ENCODE assay signal across 20 mouse cellular contexts in genomic region chr12:80088143-80088542, GRCm38 (mm10). TPM values are rescaled to one million over a fixed set of nuclear protein-coding genes. Genes with fewer than 3 reads are reported as not detected.
DNase-seq lines count a peak whose midpoint lies in the region; ATAC-seq and TF ChIP-seq lines count a peak whose summit lies in the region.
"Had no signal": no experiment of that assay in that cellular context is flagged by ENCODE, and none has a peak within 500 bp of the region (broad histone marks: within the 10 kb centered on the region; RNA-seq: fewer than 3 reads in every experiment).

No protein-coding gene starts in this region.

- peak; percentile 52 for DNase-seq in liver, embryonic 13.5 days
- no peak for DNase-seq in thymus, postnatal 14 days
- no peak for DNase-seq in testis, postnatal 14 days (ENCODE audit: low spot score)
- DNase-seq: adrenal gland, postnatal 36 days; B cell, adult 2 months; cerebellum, adult 11-12 months; gastrocnemius, postnatal 14 days; lung, postnatal 4 days; midbrain, embryonic 14.5 days; retina, postnatal 1 day; thymus, postnatal 4 days had no signal

- no peak overlapping the region for H3K4me3 ChIP-seq in bone marrow, adult 2 months (replicated peaks; ENCODE audit: control insufficient read depth, low read depth, low read length)
- H3K4me3 ChIP-seq in liver, embryonic 13.5 days (replicated peaks) = no peak overlapping the region
- H3K4me3 ChIP-seq in stomach, embryonic 15.5 days (replicated peaks) = no peak overlapping the region
- H3K4me3 ChIP-seq in forebrain, embryonic 15.5 days = no peak overlapping the region
- H3K4me3 ChIP-seq: embryonic facial prominence, embryonic 12.5 days; hindbrain, embryonic 12.5 days had no signal

- ATAC-seq in erythroblast, adult 5-6 weeks (replicated peaks; ENCODE audit: low FRiP score, poor library complexity, severe bottlenecking) = peak; percentile 61
- ATAC-seq in liver, embryonic 13.5 days (ENCODE audit: low read depth) = peak; percentile 82
- peak; percentile 45; the same call in 1 of the 2 replicates for ATAC-seq in stomach, embryonic 15.5 days (ENCODE audit: insufficient read depth, low FRiP score, low read depth)
- no peak for ATAC-seq in forebrain, embryonic 15.5 days (replicated peaks)
- ATAC-seq: activated CD4-positive, CD25-positive, alpha-beta regulatory T cell, adult 4 months; Patski had no signal

- H3K4me1 ChIP-seq in bone marrow, adult 2 months (ENCODE audit: control insufficient read depth, insufficient read depth, low read length) = no peaks in the 10 kb centered on the region; the same call in 1 of the 2 replicates
- H3K4me1 ChIP-seq in liver, embryonic 13.5 days (replicated peaks) = peaks cover 87% of the 10 kb centered on the region
- peaks cover 31% of the 10 kb centered on the region for H3K4me1 ChIP-seq in stomach, embryonic 15.5 days
- H3K4me1 ChIP-seq in forebrain, embryonic 15.5 days = no peaks in the 10 kb centered on the region

- 0 out of 2 replicates have a peak overlapping the region, but pooled peaks have one; percentile 20 for H3K4me2 ChIP-seq in liver, embryonic 13.5 days
- H3K4me2 ChIP-seq in stomach, embryonic 15.5 days = no peak overlapping the region
- no peak overlapping the region for H3K4me2 ChIP-seq in forebrain, embryonic 15.5 days (replicated peaks)
- H3K4me2 ChIP-seq: embryonic facial prominence, embryonic 12.5 days; hindbrain, embryonic 12.5 days; lung, embryonic 14.5 days had no signal

- H3K9me3 ChIP-seq in liver, embryonic 13.5 days (replicated peaks) = no peaks in the 10 kb centered on the region
- H3K9me3 ChIP-seq in stomach, embryonic 15.5 days = no peaks in the 10 kb centered on the region
- no peaks in the 10 kb centered on the region for H3K9me3 ChIP-seq in forebrain, embryonic 15.5 days
- H3K9me3 ChIP-seq: embryonic facial prominence, embryonic 12.5 days; hindbrain, embryonic 12.5 days had no signal

- peak overlapping the region; percentile 54; the same call in 1 of the 2 replicates for H3K9ac ChIP-seq in liver, embryonic 13.5 days
- H3K9ac ChIP-seq in stomach, embryonic 15.5 days = no peak overlapping the region
- no peak overlapping the region for H3K9ac ChIP-seq in forebrain, embryonic 15.5 days (replicated peaks)
- H3K9ac ChIP-seq: embryonic facial prominence, embryonic 12.5 days; hindbrain, embryonic 12.5 days; lung, embryonic 14.5 days had no signal

- H3K36me3 ChIP-seq in liver, embryonic 13.5 days = no peaks in the 10 kb centered on the region
- no peaks in the 10 kb centered on the region for H3K36me3 ChIP-seq in stomach, embryonic 15.5 days
- H3K36me3 ChIP-seq in forebrain, embryonic 15.5 days = no peaks in the 10 kb centered on the region
- H3K36me3 ChIP-seq: embryonic facial prominence, embryonic 12.5 days; hindbrain, embryonic 12.5 days had no signal

- TF ChIP-seq CTCF in bone marrow, adult 2 months (IDR thresholded peaks at IDR 0.05; ENCODE audit: control insufficient read depth, insufficient read depth, low read length) = no peak

- H3K27me3 ChIP-seq in liver, embryonic 13.5 days = no peaks in the 10 kb centered on the region
- H3K27me3 ChIP-seq in stomach, embryonic 15.5 days (replicated peaks) = no peaks in the 10 kb centered on the region
- no peaks in the 10 kb centered on the region for H3K27me3 ChIP-seq in forebrain, embryonic 15.5 days
- H3K27me3 ChIP-seq: embryonic facial prominence, embryonic 12.5 days; hindbrain, embryonic 12.5 days; Patski had no signal

- H3K27ac ChIP-seq in bone marrow, adult 2 months (ENCODE audit: control insufficient read depth, insufficient read depth, low read depth, low read length, poor library complexity) = peak overlapping the region; percentile 41; the same call in 1 of the 2 replicates
- peak overlapping the region; percentile 85 for H3K27ac ChIP-seq in liver, embryonic 13.5 days
- no peak overlapping the region for H3K27ac ChIP-seq in stomach, embryonic 15.5 days
- no peak overlapping the region for H3K27ac ChIP-seq in forebrain, embryonic 15.5 days (replicated peaks)
- H3K27ac ChIP-seq: embryonic facial prominence, embryonic 12.5 days; hindbrain, embryonic 12.5 days had no signal

- no peak for TF ChIP-seq POLR2A in bone marrow, adult 2 months (IDR thresholded peaks at IDR 0.05; ENCODE audit: borderline replicate concordance, control insufficient read depth, low read depth, low read length)

- WGBS in bone marrow, adult 2 months = 63% methylated on average over 4 of the region's 4 CpGs
- WGBS in liver, embryonic 13.5 days (ENCODE audit: insufficient replicate concordance) = 26% methylated on average over 4 of the region's 4 CpGs
- 73% methylated on average over 4 of the region's 4 CpGs for WGBS in stomach, embryonic 15.5 days
- 85% methylated on average over 4 of the region's 4 CpGs for WGBS in forebrain, embryonic 15.5 days

RNA-seq across cellular contexts. Expression of gene Zfp36l1, which starts 24.7 kb away (rescaled TPM):
- 20.1 and 33.6 TPM in 2 replicates for polyA plus RNA-seq in bone marrow, adult 2 months (2011; ENCODE audit: insufficient read depth, insufficient read length, low replicate concordance, missing spikeins)
- total RNA-seq in erythroblast, adult 5-6 weeks (2015; ENCODE audit: low replicate concordance) = 8.8 and 12.7 TPM in 2 replicates
- 4.0 and 4.3 TPM in 2 replicates for total RNA-seq in erythroblast, adult 5-6 weeks (2017; ENCODE audit: low replicate concordance)
- 18.3 and 20.7 TPM in 2 replicates for polyA plus RNA-seq in liver, embryonic 13.5 days (2015; fragmentation: Nextera tagmentation; extraction: Ambion mirVana)
- 142 and 146 TPM in 2 replicates for polyA plus RNA-seq in stomach, embryonic 15.5 days (2015; fragmentation: Nextera tagmentation; extraction: Ambion mirVana)
- 28.2 and 35.3 TPM in 2 replicates for polyA plus RNA-seq in forebrain, embryonic 15.5 days (2015; fragmentation: Nextera tagmentation; extraction: Ambion mirVana)

Comparison
In these comparisons a context has a peak if more than half of its experiments do, and no peak if none do; other contexts are left out.
1. H3K27ac ChIP-seq: peak in bone marrow, adult 2 months (single experiment) and liver, embryonic 13.5 days (single experiment); none in stomach, embryonic 15.5 days (single experiment) and forebrain, embryonic 15.5 days (single experiment).